Mouse (Mus musculus): Measurements from ENCODE around the gene Erp27. TPM values are rescaled to one million over a fixed set of nuclear protein-coding genes. Genes with fewer than 3 reads are reported as not detected.
"Not testable (repeated sequence)": the region's sequence is repeated elsewhere in the genome, so short reads cannot be mapped to it uniquely, and the experiment has no call there.

Gene Erp27
- total RNA-seq, 1 experiment from 2014 or later = 12.0 TPM

GRCm38 (mm10) chr6:136913384-136914126 is 8.4 kb downstream of the Erp27 start:
- ATAC-seq (ENCODE audit: extremely low read depth, insufficient number of reproducible peaks, low FRiP score, poor library complexity, severe bottlenecking) = no peak

- no peak for ATAC-seq (ENCODE audit: extremely low read depth, insufficient number of reproducible peaks, low FRiP score, poor library complexity, severe bottlenecking)
Measured at GRCm38 (mm10) chr6:136912751-136913265, 9.2 kb downstream of the Erp27 start.

- ATAC-seq (ENCODE audit: extremely low read depth, insufficient number of reproducible peaks, low FRiP score, poor library complexity, severe bottlenecking) = no peak
Measured at GRCm38 (mm10) chr6:136910247-136910890, 11.6 kb downstream of the Erp27 start.

GRCm38 (mm10) chr6:136906937-136907293 is 15.1 kb downstream of the Erp27 start:
- ATAC-seq (ENCODE audit: extremely low read depth, insufficient number of reproducible peaks, low FRiP score, poor library complexity, severe bottlenecking) = no peak

GRCm38 (mm10) chr6:136906283-136906936 is 15.6 kb downstream of the Erp27 start:
- ATAC-seq (ENCODE audit: extremely low read depth, insufficient number of reproducible peaks, low FRiP score, poor library complexity, severe bottlenecking) = no peak

GRCm38 (mm10) chr6:136903885-136904470 is 18.0 kb downstream of the Erp27 start:
- no peak for ATAC-seq (ENCODE audit: extremely low read depth, insufficient number of reproducible peaks, low FRiP score, poor library complexity, severe bottlenecking)

- no peak for ATAC-seq (ENCODE audit: extremely low read depth, insufficient number of reproducible peaks, low FRiP score, poor library complexity, severe bottlenecking)
Measured at GRCm38 (mm10) chr6:136902527-136902926, 19.5 kb downstream of the Erp27 start.

GRCm38 (mm10) chr6:136901010-136901409 is 21.0 kb downstream of the Erp27 start:
- ATAC-seq (ENCODE audit: extremely low read depth, insufficient number of reproducible peaks, low FRiP score, poor library complexity, severe bottlenecking) = no peak

- ATAC-seq (ENCODE audit: extremely low read depth, insufficient number of reproducible peaks, low FRiP score, poor library complexity, severe bottlenecking) = no peak
Measured at GRCm38 (mm10) chr6:136900369-136901009, 21.5 kb downstream of the Erp27 start.

GRCm38 (mm10) chr6:136898954-136899353 is 23.0 kb downstream of the Erp27 start:
- 0 out of 2 replicates have a peak, but pooled peaks have one; percentile 41 for ATAC-seq (ENCODE audit: extremely low read depth, insufficient number of reproducible peaks, low FRiP score, poor library complexity, severe bottlenecking)

GRCm38 (mm10) chr6:136898222-136898621 is 23.8 kb downstream of the Erp27 start:
- no peak for ATAC-seq (ENCODE audit: extremely low read depth, insufficient number of reproducible peaks, low FRiP score, poor library complexity, severe bottlenecking)

- no peak for ATAC-seq (ENCODE audit: extremely low read depth, insufficient number of reproducible peaks, low FRiP score, poor library complexity, severe bottlenecking)
Measured at GRCm38 (mm10) chr6:136897789-136898188, 24.2 kb downstream of the Erp27 start.

- no peak for ATAC-seq (ENCODE audit: extremely low read depth, insufficient number of reproducible peaks, low FRiP score, poor library complexity, severe bottlenecking)
Measured at GRCm38 (mm10) chr6:136894532-136895339, 27.2 kb downstream of the Erp27 start.

GRCm38 (mm10) chr6:136892002-136892401 is 30.0 kb downstream of the Erp27 start:
- ATAC-seq (ENCODE audit: extremely low read depth, insufficient number of reproducible peaks, low FRiP score, poor library complexity, severe bottlenecking) = no peak

- ATAC-seq (ENCODE audit: extremely low read depth, insufficient number of reproducible peaks, low FRiP score, poor library complexity, severe bottlenecking) = no peak
Measured at GRCm38 (mm10) chr6:136889554-136889953, 32.4 kb downstream of the Erp27 start.

- no peak for ATAC-seq (ENCODE audit: extremely low read depth, insufficient number of reproducible peaks, low FRiP score, poor library complexity, severe bottlenecking)
Measured at GRCm38 (mm10) chr6:136889067-136889466, 32.9 kb downstream of the Erp27 start.

GRCm38 (mm10) chr6:136887854-136888253 is 34.1 kb downstream of the Erp27 start:
- no peak for ATAC-seq (ENCODE audit: extremely low read depth, insufficient number of reproducible peaks, low FRiP score, poor library complexity, severe bottlenecking)

GRCm38 (mm10) chr6:136884766-136885165 is 37.2 kb downstream of the Erp27 start:
- not testable (repeated sequence) for ATAC-seq (ENCODE audit: extremely low read depth, insufficient number of reproducible peaks, low FRiP score, poor library complexity, severe bottlenecking)

Data from neutrophil, adult 5-6 weeks (primary cell).